Comparison of ENCODE assay signal across 8 mouse cellular contexts in genomic region chr19:43916586-43917405, GRCm38 (mm10). TPM values are rescaled to one million over a fixed set of nuclear protein-coding genes. Genes with fewer than 3 reads are reported as not detected.
DNase-seq lines count a peak whose midpoint lies in the region; ATAC-seq and TF ChIP-seq lines count a peak whose summit lies in the region.

No protein-coding gene starts in this region.

- no peak for ATAC-seq in liver, embryonic 14.5 days (ENCODE audit: insufficient read depth)

- H3K9me3 ChIP-seq in liver, embryonic 14.5 days (ENCODE audit: control insufficient read depth, low read length) = no peaks in the 10 kb centered on the region

- DNase-seq in heart, adult 18-20 months = peak; percentile 38
- DNase-seq in heart, adult 8-10 months (ENCODE audit: low spot score) = no peak
- peak; percentile 64 for DNase-seq in adipocyte (ENCODE audit: low spot score)
- DNase-seq in liver, embryonic 14.5 days (ENCODE audit: low read depth in 3 of 3, low spot score in 3 of 3) = no peak
- DNase-seq in kidney, adult 2 months = no peak
- DNase-seq in kidney, adult 11 months = no peak
- DNase-seq in cerebellum, postnatal 4 days (ENCODE audit: low spot score in 2 of 2) = no peak

- H3K4me1 ChIP-seq in liver, embryonic 14.5 days (replicated peaks; ENCODE audit: control insufficient read depth in 2 of 2, insufficient read depth in 2 of 2, low read length in 1 of 2) = peaks cover 0 to 27% of the 10 kb centered on the region in 2 experiments; a peak in 3 of 4 replicates
- H3K4me1 ChIP-seq in small intestine, adult 2 months (ENCODE audit: control insufficient read depth, insufficient read depth, insufficient read length, low read length) = peaks cover 33% of the 10 kb centered on the region
- H3K4me1 ChIP-seq in kidney, adult 2 months (ENCODE audit: control insufficient read depth, insufficient read depth, low read length) = peaks cover 18% of the 10 kb centered on the region; the same call in 1 of the 2 replicates

- no peaks in the 10 kb centered on the region for H3K27me3 ChIP-seq in liver, embryonic 14.5 days (ENCODE audit: control insufficient read depth, insufficient read depth, low read length)
- H3K27me3 ChIP-seq in small intestine, adult 2 months (ENCODE audit: control insufficient read depth, insufficient read depth, low read length) = no peaks in the 10 kb centered on the region
- no peaks in the 10 kb centered on the region for H3K27me3 ChIP-seq in kidney, adult 2 months (replicated peaks; ENCODE audit: control insufficient read depth, insufficient read depth, low read length)

- TF ChIP-seq EP300 in liver, embryonic 14.5 days (IDR thresholded peaks at IDR 0.05; ENCODE audit: low read depth) = no peak

- H3K36me3 ChIP-seq in liver, embryonic 14.5 days (replicated peaks; ENCODE audit: control insufficient read depth, insufficient read depth, low read depth) = no peaks in the 10 kb centered on the region
- 0 out of 2 replicates have a peak, but pooled peaks cover 2% of the 10 kb centered on the region for H3K36me3 ChIP-seq in small intestine, adult 2 months (ENCODE audit: control insufficient read depth, insufficient read depth, low read length)
- no peaks in the 10 kb centered on the region for H3K36me3 ChIP-seq in kidney, adult 2 months (ENCODE audit: control insufficient read depth, insufficient read depth, low read length)

- H3K27ac ChIP-seq in liver, embryonic 14.5 days = no peak overlapping the region
- peak overlapping the region; percentile 59 for H3K27ac ChIP-seq in small intestine, adult 2 months (ENCODE audit: insufficient read depth, low read depth, low read length)
- no peak overlapping the region for H3K27ac ChIP-seq in kidney, adult 2 months (ENCODE audit: insufficient read depth, low read depth, low read length)

- no peak overlapping the region for H3K9ac ChIP-seq in liver, embryonic 14.5 days (replicated peaks)

- no peak for TF ChIP-seq CTCF in liver, embryonic 14.5 days (IDR thresholded peaks at IDR 0.05; ENCODE audit: low read depth)
- no peak for TF ChIP-seq CTCF in small intestine, adult 2 months (IDR thresholded peaks at IDR 0.05; ENCODE audit: extremely low read depth, insufficient read length, insufficient replicate concordance, low read depth, low read length)
- no peak for TF ChIP-seq CTCF in kidney, adult 2 months (conservative IDR thresholded peaks at IDR 0.05; ENCODE audit: insufficient read depth, insufficient read length, low read depth, low read length)

- TF ChIP-seq POLR2A in small intestine, adult 2 months (IDR thresholded peaks at IDR 0.05; ENCODE audit: low read depth, low read length) = no peak
- no peak for TF ChIP-seq POLR2A in kidney, adult 2 months (IDR thresholded peaks at IDR 0.05; ENCODE audit: low read depth, low read length)

- 26% methylated on average over 21 of the region's 21 CpGs for WGBS in liver, embryonic 14.5 days (ENCODE audit: insufficient replicate concordance)
- WGBS in small intestine, adult 2 months = 16% methylated on average over 21 of the region's 21 CpGs
- 63% methylated on average over 21 of the region's 21 CpGs for WGBS in kidney, adult 2 months

- peak overlapping the region in 1 of 2 experiments; percentile 19; a peak in 1 of 4 replicates for H3K4me3 ChIP-seq in liver, embryonic 14.5 days (ENCODE audit: insufficient read depth in 1 of 2, low read depth in 2 of 2, low read length in 2 of 2)
- peak overlapping the region; percentile 38 for H3K4me3 ChIP-seq in small intestine, adult 2 months (ENCODE audit: low read depth, low read length)
- no peak overlapping the region for H3K4me3 ChIP-seq in kidney, adult 2 months (ENCODE audit: insufficient read depth, low read depth, low read length)

- peak overlapping the region; percentile 50 for H3K4me2 ChIP-seq in liver, embryonic 14.5 days (ENCODE audit: low read depth)

RNA-seq across cellular contexts. Expression of gene Dnmbp, which starts 23.2 kb away (rescaled TPM):
- 1 to 10 TPM; 9.0 to 10.0 TPM for total RNA-seq in heart, adult 18-20 months (2021)
- total RNA-seq in heart, adult 8-10 months (2022) = 10 to 100 TPM in 1 of 4 experiments, 1 to 10 TPM in 3; 8.9 to 10.3 (median 9.2) TPM
- polyA plus RNA-seq in liver, embryonic 14.5 days (2012; rRNA removed) = 2.1 and 2.2 TPM in 2 replicates
- polyA plus RNA-seq in liver, embryonic 14.5 days (2014; fragmentation: Nextera tagmentation; extraction: Ambion mirVana) = 1.3 and 1.5 TPM in 2 replicates
- polyA plus RNA-seq in small intestine, adult 2 months (2012; rRNA removed) = 19.4 and 53.4 TPM in 2 replicates
- 13.9 and 15.5 TPM in 2 replicates for polyA plus RNA-seq in kidney, adult 2 months (2012; rRNA removed)

Comparison
In these comparisons a context has a peak if more than half of its experiments do, and no peak if none do; other contexts are left out.
1. DNase-seq: peak in heart, adult 18-20 months (2 of 2) and adipocyte (single experiment); none in heart, adult 8-10 months (single experiment), liver, embryonic 14.5 days (0 of 3), kidney, adult 2 months (single experiment), kidney, adult 11 months (single experiment) and cerebellum, postnatal 4 days (0 of 2).